Mouse (Mus musculus) E14TG2a.4 (cell line): ENCODE results near the gene Snx7.

Experiments used
- CTCF ChIP-seq: conservative IDR thresholded peaks from 2 replicates; pipeline ENCODE4 v1.5.1; 2014; ENCODE audit warnings: low read length
- NANOG ChIP-seq: IDR thresholded peaks from 2 replicates; pipeline ENCODE4 v1.6.1; 2014; ENCODE audit warnings: borderline replicate concordance, low read length, mixed read lengths
- POU5F1 ChIP-seq: IDR thresholded peaks from 2 replicates; pipeline ENCODE4 v1.6.1; 2014; ENCODE audit warnings: low read length, borderline replicate concordance

- TF ChIP-seq CTCF (no peak), POU5F1 (no peak), NANOG (no peak)
Observed at GRCm38 (mm10) chr3:117868637-117869323, at the start of gene Snx7.
